Mouse (Mus musculus) bone marrow, adult 2 months (tissue): Measurements from ENCODE around the gene Cpa1. TPM values are rescaled to one million over a fixed set of nuclear protein-coding genes. Genes with fewer than 3 reads are reported as not detected.
A peak's percentile ranks its signal among the peaks of the same experiment; 100 is the strongest.

Source experiments
- H3K27ac ChIP-seq: fragments of 200-500 bp; 2 replicates; pipeline ENCODE4 v1.5.1; 2012; ENCODE audit warnings: low read depth, mild to moderate bottlenecking, control low read depth, inconsistent platforms, low read length; ENCODE audit not compliant: control insufficient read depth, poor library complexity, insufficient read depth
- H3K4me1 ChIP-seq: fragments of 200-500 bp; 2 replicates; pipeline ENCODE4 v1.6.1; 2011; ENCODE audit warnings: low read length; ENCODE audit not compliant: control insufficient read depth, insufficient read depth
- H3K4me3 ChIP-seq: fragments of 200-500 bp; replicated peaks from 2 replicates; pipeline ENCODE3; 2011; ENCODE audit warnings: mild to moderate bottlenecking, low read depth, low read length, control low read depth; ENCODE audit not compliant: control insufficient read depth
- CTCF ChIP-seq: fragments of 200-500 bp; IDR thresholded peaks from 2 replicates; pipeline ENCODE4 v1.5.1; 2011; ENCODE audit warnings: low read length, control low read depth; ENCODE audit not compliant: control insufficient read depth, insufficient read depth
- POLR2A ChIP-seq: fragments of 200-500 bp; IDR thresholded peaks from 2 replicates; pipeline ENCODE4 v1.6.1; 2011; ENCODE audit warnings: low read depth, mild to moderate bottlenecking, control low read depth, low read length, borderline replicate concordance; ENCODE audit not compliant: control insufficient read depth
- WGBS: fragments of 180-500 bp; shearing (Covaris S2); methylation state at CpG from one replicate; pipeline ENCODE4 v1.1.7; 2018; 5-methylcytosine and 5-hydroxymethylcytosine counted together
- polyA plus RNA-seq: library from polyadenylated mRNA; stranded (reverse); fragments of >200 nt; gene quantifications from 2 replicates; pipeline ENCODE4 v1.2.4, GENCODE M21; 2011; ENCODE audit warnings: low replicate concordance; ENCODE audit not compliant: missing spikeins, insufficient read depth, insufficient read length

Cpa1 gene
- polyA plus RNA-seq, 1 experiment = not detected

DNA sequence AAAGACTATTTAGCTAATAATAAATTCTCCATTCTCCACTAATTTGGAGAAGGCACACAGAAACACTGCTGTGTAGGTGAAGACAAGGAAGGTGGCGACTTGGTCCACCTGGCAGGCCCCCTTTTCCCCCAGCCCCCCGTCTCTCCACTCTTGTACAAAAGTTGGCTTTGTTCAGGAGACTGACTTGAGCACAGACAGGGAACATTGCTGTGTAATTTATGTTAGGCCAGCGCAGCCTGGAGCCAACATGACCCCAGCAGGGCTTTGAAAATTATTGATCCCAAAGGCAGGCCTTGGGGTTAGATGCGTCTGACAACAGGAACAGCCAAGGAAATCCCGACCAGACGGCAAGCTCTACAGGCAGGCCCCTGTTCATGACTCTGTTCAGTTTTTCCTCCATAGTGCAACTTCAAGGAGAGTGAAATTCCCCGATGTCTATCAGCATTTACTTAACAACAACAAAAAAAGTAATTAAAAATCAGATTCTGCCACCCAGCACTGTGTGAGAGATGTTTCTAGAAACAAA, 34.6 kb upstream of the Cpa1 start:
- TF ChIP-seq POLR2A (no peak), CTCF (no peak)
- Histone ChIP-seq H3K27ac (no peak overlapping the region), H3K4me1 (no peaks in the 10 kb centered on the region), H3K4me3 (no peak overlapping the region)
- 79% methylated on average over 7 of the region's 7 CpGs for WGBS

DNA sequence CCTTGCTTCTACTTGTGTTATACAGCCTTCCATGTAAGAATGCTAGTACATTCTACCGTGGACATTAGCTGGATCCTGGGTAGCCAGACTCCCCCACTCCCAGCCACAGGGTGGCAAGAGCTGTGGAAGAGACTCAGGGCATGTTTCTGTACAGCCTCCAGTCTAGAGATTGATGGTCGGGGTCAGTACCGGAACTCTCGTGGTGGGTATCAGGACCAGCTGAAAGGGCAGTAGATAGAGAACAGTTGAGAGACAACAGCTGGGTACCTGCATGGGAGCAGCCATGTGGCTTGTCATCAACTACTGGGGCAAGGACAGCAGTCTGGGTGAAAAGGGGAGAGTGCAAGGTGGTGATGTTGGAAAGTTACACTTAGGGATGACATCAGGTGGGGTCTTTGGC, 33.9 kb upstream of the Cpa1 start:
- H3K4me1 ChIP-seq = no peaks in the 10 kb centered on the region
- H3K4me3 ChIP-seq = no peak overlapping the region
- no peak overlapping the region for H3K27ac ChIP-seq

DNA sequence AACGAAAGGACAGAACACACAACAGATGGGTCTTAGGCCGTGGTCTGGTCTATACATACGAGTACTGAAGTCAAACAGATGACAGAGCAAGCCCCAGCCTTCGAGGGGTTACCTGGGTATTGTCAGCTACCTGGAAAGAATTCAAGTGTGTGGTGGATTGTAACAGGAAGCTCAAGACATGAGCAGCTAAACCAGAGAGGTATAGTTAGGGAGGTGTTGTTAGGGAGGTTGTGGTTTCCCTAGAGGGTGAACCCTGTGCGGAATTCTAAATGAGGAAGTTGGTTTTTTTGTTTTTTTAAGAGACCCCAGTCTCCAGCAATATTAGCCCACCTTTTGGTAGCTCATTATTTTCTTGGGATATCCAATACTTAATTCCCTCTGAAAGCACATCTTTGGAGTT, 33.3 kb upstream of the Cpa1 start:
- Histone ChIP-seq H3K4me3 (no peak overlapping the region), H3K4me1 (no peaks in the 10 kb centered on the region), H3K27ac (no peak overlapping the region)
- WGBS = 7% methylated on average over 5 of the region's 5 CpGs
- no peak for TF ChIP-seq POLR2A
- TF ChIP-seq CTCF = no peak

More for the DNA sequence above, 33.9 kb upstream of the Cpa1 start:
- WGBS = 75% methylated on average over 4 of the region's 4 CpGs
- TF ChIP-seq CTCF = no peak
- no peak for TF ChIP-seq POLR2A

DNA sequence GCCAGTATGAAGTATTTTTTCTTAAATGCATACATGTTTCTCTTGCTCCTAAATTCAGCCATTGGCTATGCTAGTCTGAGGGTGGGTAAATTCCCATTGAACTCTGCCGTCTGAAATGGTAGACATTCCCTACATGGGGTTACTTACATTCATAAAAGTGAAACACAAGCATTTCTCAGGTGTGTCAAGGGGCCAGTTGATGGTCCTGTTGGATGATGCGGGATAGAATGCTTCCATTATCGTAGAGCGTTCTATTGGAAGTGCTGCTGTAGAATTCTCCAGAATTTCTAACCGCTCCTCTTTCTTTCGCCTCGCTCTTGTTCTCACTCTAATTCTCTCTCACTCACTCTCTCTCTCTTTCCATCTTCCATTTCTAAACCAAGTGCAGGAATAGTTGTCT, 28.3 kb upstream of the Cpa1 start, which contains the start of gene Cpa5:
Cpa5 (plus strand) TSS at position 301 of the 400 bp plus-strand sequence.
- 90% methylated on average over 7 of the region's 7 CpGs for WGBS
- H3K4me1 ChIP-seq = no peaks in the 10 kb centered on the region

DNA sequence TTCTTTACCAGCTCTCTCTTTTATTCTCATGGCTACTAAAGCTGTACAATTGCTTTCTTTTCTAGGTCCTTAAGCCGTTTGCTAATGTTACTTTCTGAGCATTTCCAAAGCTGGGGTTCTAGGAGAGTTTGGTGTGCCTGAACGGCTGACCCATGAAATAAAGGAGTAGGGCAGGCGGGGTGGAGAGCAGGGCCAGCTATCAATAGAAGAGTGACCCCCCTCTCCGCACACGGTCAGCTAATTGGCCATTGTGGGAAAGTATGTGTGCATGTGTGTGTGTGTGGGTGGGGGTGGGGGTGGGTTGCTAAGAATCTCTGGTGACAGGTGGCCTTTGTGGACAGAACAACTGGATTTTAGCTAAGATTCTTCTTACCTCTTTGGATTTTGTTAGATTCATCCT, 27.8 kb upstream of the Cpa1 start:
- 80% methylated on average over 5 of the region's 5 CpGs for WGBS
- TF ChIP-seq CTCF = no peak
- no peak for TF ChIP-seq POLR2A
- no peaks in the 10 kb centered on the region for H3K4me1 ChIP-seq
- no peak overlapping the region for H3K27ac ChIP-seq
- H3K4me3 ChIP-seq = no peak overlapping the region

More for the DNA sequence above, 28.3 kb upstream of the Cpa1 start, which contains the start of gene Cpa5:
- TF ChIP-seq CTCF (no peak), POLR2A (no peak)
- Histone ChIP-seq H3K27ac (no peak within 1 kb of the TSS), H3K4me3 (no peak within 1 kb of the TSS)

DNA sequence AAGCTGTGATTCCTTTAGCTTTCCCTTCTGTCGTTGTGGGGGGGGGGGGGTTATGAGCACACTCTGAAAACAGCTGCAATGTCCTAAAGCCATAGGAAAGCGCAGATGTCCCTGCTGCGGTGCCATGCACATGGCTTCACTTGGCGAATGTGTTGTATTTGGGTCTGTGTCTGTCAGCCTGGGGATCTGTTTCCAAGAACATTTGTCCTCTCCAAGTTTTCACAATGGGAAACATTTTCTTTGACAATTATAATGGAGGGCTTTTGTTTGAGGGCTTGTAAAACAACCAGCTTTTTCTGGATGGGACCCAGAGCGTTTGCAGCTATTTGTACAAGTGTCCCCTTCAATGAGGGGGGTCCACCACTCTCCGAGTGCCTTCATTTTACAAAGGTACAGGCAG, 24.8 kb upstream of the Cpa1 start:
- TF ChIP-seq POLR2A = no peak
- no peak for TF ChIP-seq CTCF
- H3K4me3 ChIP-seq = no peak overlapping the region
- H3K4me1 ChIP-seq = peaks cover 3% of the 10 kb centered on the region; the same call in 1 of the 2 replicates
- 84% methylated on average over 6 of the region's 6 CpGs for WGBS
- H3K27ac ChIP-seq = no peak overlapping the region

DNA sequence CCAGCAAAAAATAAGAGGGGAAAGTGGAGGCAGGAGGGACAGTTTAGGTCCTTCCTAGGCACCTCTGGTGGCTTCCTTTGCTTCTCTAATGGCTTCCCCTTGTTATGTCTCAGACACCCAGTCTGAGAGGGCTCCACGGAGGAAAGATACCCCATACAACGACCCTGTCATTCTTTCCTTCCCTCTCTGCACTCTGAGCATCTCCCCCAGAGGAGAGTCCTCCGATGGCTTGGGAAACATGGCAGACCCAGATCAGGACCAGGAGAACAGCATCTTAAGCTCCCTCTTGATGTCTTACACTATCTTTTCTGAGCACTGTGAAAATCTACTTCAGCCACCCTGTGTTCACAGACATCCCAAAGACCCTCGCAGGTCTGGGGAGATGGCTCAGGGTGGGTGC, 23.3 kb upstream of the Cpa1 start:
- WGBS = 28% methylated on average over 4 of the region's 4 CpGs
- no peak for TF ChIP-seq CTCF
- no peak for TF ChIP-seq POLR2A
- H3K27ac ChIP-seq = no peak overlapping the region
- peaks cover 3% of the 10 kb centered on the region; the same call in 1 of the 2 replicates for H3K4me1 ChIP-seq
- H3K4me3 ChIP-seq = no peak overlapping the region

DNA sequence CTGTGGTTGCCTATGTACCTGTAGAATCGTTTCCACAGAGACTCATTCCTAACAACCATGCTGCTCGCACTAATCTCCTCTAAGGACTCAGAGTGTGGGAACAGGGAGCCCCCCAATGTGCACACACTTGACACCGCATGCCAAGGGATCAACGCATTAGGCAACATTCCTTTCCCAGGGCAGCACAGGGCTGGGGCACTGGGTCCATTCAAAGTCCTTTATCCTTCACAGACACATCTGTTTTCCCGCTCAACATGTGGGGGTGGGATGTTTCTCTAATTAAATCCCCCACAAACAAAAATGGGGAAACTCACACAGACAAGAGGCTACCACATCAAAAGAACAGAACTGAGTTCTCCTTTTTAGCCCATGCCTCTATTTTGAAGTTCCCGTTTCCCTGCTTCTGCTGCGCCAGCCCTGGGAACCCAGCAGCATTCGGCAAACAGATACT, 22.5 kb upstream of the Cpa1 start:
- H3K27ac ChIP-seq = no peak overlapping the region
- 0% methylated on average over 8 of the region's 8 CpGs for WGBS
- no peak overlapping the region for H3K4me3 ChIP-seq
- TF ChIP-seq CTCF = no peak
- H3K4me1 ChIP-seq = peaks cover 3% of the 10 kb centered on the region; the same call in 1 of the 2 replicates

DNA sequence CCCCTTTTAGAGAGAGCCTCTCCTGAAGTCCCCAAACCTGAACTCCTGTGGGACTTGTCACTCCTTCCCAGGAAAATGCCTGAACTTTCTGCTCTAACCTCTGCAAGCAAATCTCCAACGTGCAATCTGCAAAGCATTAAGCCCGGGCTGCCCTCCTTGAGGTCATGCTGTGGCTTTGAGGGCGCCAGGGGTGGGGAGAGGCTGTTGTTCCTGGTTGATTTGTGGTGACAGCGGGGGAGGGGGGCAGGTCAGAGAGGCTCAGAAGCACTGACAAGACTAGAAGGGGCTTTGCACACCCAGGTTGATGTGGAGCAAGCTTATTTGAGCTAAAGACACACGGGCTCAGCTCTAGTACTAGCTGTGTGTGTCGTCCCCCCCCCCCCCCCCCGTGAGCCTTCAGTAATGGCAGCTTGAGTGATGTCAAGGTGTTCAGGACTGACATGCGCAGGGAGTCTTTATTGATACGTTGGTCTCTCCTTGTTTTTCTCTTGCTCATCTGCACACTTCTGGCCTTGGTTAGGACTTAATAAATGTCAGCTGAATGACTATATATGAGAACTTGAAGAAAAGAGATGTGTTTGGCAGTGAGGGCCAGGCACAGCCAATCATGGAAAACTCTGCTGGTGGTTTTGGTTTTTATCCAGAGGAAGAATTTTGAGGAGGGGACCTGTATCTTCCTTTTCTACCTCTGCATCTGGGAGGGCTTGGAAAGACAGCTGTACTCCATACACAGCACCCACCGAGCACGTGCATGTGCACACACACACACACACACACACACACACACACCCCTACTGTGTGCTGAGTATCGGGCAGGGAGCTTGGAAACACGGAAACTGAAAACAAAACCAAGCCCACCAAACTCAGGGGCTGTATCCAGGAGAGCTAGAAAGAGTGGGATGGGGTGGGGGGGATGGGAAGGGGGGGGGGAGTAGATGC, 21.7 kb upstream of the Cpa1 start:
- Histone ChIP-seq H3K4me1 (peaks cover 3% of the 10 kb centered on the region; the same call in 1 of the 2 replicates), H3K4me3 (peak overlapping the region; percentile 28), H3K27ac (no peak overlapping the region)
- WGBS = 5% methylated on average over 13 of the region's 13 CpGs
- no peak for TF ChIP-seq CTCF
- TF ChIP-seq POLR2A = no peak
